Mouse (Mus musculus) B cell, adult 2 months (primary cell): ENCODE results near the gene Srebf1.

Source experiments
- DNase-seq, 2 experiments: peaks; one replicate each; pipeline ENCODE4 v3.0.0; 2022

Srebf1 gene

DNA sequence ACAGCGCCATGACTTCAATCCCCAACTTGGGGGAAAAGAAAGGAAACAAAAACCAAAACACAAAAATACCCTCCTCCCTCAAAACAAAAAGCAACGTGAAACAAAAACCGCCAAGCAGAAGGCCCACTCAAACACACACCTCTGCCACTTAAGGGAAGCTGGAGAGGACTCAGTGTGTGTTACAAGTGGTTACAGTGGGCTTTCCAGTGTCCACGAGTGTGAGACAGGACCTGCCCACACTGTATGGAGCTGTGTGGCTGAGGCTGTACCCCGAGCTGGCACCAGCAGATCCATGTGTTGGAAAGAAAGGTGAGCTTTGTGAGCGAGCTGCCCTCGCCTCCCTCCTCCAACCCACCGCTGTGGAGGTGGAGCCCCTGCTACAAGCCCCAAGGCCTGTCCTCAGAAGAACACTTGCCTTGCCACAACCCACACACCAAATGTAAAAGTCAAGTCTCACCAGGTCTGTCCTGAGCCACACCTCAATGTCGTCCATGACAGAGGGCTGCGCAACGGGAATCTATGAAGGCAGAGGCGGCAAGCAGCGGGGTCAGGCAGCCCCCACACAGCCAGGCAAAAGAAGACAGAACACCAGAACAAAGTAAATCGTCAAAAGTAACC, 10.2 kb upstream of the Srebf1 start:
- no peak for DNase-seq

DNA sequence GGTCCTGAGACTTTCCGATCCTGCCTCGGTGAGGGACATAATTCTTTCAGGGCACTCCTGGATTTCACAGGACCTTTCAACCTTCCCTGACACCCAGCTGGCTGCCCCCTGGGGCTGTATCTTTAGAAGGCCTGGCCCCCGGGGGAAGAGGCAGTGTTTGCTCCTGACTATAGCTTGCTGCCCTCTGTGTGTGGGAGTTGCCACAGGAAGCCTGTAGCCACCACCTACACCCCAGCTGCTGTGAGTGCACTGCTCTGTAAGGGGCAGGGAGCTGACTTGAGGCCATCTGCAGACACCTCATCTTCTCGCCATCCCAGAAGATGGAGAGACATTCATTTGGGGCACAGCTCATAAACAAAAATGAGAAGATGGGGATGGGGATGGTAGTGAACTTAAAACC, 9.6 kb upstream of the Srebf1 start:
- DNase-seq, result no peak

DNA sequence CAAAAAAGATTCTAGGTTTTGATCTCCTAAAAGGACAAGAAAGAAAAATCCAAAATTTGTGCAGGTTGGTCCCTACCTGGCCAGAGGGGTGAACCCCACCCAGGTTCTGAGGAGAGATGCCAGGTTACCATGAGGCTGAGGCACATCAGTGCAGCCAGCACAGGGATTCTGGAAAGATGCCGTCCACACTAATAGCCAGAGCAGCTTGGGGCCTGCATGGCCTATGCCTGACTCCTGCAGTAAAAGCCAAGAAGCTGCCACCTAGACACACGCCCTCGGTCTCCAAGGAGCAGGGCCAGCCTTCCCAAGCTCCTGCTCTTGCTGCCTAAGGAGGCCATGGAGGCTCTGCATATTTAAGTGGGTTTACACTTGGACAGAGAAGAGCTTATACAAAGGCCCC, 8.9 kb upstream of the Srebf1 start:
- DNase-seq, result no peak

DNA sequence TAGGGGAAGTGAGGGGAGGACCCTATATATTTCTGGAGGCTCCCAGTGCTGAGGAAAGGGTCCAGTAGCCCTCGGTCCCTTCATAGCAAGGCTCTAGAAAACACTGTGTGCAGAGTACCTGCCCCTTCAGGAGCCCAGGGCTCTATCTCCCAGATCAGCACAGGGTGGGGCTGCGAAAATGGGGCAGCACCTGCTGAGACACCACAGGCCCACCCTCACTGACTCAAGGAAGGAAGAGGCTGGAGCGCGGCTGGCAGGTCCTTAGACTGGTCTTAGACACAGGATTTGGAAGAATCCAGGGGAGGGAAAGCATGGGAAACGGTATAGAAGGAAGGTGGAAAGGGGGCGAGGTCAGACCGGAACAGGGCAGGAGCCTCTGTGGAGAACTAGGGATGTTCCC, 8.1 kb upstream of the Srebf1 start:
- DNase-seq, result no peak

DNA sequence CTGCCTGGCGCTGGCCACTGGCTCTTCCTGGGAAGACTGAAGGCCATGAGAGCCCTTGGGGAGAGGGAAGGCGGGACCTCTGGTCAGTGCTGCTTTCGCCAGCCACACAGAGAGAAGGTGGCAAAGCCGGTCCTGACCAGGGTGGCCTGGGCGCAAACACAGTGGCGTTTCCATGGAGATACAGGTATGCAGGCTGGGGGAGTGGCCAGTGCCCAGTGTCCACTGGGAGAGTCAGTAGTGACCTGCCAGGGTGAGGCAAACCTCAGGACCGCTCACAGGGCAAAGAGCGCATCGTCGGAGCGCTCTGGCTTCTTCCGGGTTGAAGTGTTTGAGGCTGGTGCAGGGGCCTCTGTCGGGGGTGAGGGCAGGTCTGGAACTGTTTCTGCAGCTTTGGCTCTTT, 7.4 kb upstream of the Srebf1 start:
- DNase-seq, result no peak

DNA sequence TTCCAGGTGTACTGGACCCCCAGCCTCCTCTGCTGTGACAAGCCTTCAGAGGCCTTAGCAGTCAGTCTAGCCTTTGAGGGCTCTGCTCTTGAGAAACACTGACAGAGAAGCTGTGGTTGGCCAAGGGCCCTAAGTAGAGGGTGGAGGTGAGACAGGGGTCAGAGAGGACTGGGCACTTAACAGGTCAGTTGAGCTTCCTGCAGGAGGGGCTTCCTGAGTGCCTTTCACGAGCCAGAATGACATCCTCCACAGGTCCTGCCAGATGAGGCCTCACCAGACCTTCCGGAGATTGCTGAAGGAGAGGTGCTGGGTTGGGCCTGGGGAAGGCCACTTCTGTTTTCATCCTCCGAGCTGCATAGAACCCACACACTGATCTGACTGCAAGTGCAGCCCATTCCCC, 6.1 kb upstream of the Srebf1 start:
- no peak for DNase-seq

DNA sequence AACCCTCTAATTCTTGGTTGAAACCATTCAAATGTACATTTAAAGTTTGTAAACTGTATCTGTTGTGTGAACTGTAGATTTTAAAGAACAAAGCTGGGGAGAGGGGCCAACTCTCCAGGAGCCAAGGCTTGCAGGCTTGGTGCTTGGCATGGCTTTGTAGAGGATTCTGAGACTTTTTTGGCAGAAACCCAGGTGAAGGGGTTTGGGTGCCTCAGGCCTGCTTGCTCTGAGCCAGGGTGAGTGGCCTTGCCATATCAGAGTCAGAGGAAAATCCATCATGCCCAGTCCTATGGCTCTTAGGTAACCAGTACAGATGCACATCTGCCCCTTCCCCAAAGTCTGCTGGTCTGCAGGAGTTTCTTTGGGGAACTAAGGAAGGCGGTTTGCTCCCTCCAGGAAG, 3.5 kb upstream of the Srebf1 start:
- no peak for DNase-seq

DNA sequence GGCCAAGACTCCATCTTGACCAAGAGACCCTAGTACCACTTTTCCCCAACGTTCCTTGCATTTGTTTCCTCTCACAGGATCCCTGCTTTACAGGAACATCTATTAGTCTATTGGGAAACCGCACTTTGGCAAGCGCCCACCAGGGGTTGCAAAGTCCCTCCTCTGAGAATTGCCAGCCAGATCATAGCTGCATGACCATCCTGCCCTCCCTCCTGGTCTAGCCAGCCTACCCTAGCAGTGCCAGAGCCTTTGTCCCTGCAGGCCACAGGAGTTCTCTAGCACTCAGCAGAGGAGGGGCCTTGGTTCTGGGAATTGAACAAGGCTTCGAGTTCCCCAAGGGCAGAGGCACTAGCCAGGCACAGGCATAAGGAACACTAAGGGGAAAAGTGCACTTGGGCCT, 2.3 kb upstream of the Srebf1 start:
- no peak for DNase-seq

DNA sequence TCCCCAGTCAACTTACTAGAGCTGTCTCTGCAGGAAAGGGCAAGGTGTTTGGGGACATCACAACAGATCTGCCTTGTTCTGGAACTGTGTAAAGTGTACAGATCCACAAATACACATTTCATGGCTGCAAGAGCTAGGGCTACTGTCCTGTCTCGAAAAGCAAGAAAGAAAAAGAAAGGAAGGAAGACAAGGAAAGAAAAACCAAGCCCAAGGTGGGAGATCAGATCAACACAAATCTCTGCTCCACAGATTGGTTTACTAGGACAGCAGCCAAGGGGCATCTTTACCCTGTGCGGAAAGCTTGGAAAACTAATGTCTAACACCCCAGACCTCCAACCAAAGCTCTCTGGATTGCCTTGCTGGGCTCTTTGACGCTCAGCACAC, 304 bp downstream of the Srebf1 start:
- DNase-seq, result peak in 1 of 2 experiments; percentile 15

DNA sequence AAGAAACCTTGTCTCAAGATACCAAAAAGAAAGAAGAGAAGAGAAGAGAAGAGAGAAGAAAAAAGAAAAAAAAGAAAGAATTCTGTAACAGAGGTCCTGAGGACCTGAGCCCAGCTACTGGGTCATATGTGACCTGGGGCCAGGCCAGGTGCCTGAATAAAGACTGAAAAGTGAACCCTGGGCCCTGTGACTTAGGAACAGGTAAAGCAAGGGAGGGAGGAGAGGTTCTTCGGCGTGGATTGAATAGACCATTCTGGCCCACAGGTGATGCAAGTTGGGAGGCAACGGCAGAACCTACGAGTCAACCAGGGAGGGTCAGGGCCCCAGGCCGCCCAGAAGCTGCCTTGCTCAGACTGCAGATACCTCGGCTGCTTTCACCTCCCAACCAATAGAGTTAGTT, 956 bp downstream of the Srebf1 start:
- DNase-seq, result no peak

DNA sequence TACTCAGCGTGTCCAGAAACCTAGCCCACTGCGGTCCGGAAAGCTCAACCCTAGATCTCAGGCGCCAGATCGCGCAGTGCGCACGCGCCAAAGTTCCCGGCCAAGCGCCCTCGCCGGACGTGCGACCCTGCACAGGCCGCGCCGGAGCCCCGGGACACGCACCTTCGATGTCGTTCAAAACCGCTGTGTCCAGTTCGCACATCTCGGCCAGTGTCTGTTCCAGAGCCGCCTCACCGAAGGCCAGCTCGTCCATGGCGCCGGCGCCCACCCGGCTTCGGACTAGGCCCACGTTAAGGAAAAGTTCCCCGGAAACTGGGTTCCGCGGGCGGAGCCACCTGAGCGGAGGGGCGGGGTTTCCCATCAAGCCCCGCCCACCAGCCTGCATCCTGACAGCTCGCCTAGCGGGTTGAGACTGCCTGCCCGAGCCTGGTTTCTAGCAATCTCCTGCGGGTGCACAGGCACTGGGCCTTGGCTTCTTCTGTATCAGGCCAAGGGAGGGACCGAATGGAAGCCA, 2.0 kb downstream of the Srebf1 start:
- DNase-seq, result peak; percentile 95 to 97

DNA sequence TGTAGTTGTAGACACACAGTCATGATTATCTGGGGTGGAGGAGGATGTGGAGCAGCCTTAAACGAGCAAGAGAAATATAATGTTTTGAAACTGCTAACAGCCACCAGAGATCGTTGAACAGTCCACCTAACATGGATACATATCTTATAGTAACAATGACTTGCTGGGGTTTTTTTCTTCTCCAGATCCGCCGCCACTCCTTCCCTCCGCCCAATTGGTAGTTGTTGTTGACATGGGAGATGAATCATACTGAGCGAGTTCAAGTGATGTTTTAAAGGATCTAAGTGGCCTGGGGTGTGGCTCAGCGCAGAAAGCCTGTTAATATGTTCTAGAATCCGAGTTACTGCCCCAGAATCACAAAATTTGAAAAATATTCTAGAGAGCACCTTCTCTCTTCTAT, 2.8 kb downstream of the Srebf1 start:
- no peak for DNase-seq

DNA sequence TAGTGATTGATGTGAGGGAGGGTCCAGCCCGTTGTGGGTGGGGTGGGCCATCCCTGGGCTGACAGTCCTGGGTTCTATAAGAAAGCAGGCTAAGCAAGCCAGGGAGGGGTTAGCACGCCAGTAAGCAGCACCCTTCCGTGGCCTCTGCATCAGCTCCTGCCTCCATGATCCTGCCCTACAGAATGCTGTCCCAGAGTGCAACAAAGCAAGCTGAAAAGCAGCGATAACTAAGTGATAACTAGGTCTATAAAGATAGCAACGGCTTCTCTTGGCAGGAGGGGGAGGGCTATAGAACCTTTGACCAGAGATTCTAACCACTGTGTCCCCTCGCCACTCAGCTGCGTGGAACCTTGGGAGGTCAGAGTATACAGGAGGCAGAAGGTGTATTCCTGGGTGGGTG, 4.9 kb downstream of the Srebf1 start:
- no peak for DNase-seq

DNA sequence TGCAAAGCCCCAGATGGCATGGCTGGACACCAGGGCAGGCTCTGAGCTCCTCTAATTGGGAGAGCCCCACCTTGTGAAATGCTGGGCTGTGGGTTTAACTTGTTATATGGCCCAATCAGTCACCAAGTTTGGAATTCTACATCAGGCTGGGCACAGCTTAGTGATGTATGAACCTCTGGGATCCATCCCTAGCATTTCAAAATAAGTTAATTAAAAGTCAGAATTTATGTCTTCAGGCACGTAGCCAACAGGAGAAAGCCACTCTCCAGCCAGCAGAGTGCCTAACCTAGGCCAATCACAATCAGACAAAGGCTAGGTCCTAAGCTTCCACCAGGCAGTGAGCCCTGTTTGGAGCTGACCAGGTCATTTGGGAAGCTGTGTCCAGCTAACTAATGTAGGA, 5.7 kb downstream of the Srebf1 start:
- no peak for DNase-seq

DNA sequence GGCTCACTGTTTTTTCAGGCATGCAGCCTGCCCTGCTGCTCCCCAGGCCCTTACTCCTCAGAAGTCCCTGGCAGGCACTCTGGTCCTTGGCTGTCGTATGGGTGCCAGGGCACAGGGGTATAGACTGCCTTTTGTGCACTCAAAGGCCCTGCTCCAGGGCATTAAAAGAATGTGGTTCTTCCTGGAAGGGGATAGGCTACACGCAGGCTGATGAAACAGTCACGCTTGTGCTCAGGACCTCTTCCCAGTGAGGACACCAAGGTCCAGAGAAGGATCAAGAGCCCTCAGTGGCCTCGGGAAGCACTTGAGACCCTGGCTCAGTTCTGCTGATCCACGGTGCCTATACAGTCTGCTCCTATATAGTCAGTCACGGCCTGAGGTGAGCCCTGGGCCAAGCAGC, 9.1 kb downstream of the Srebf1 start:
- no peak for DNase-seq

DNA sequence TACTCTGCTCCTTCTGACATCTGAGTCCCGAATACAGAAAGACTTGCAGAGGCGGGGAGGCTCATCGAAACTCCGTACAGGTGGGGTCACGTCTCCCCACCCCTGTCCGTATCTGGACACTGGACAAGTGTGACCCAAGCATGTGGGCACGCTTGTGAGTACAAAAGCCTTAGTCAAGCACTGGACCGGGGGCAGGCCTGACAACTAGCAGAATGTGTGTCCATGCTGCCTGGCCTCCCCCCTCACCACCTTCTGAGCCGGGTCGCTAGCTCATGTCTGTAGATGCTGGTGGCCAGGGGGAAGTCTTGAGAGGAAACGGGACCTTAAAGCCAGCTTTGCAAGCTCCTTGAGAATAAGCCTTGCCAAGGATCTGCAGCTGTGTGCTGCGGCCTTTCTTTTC, 10.6 kb downstream of the Srebf1 start:
- no peak for DNase-seq

DNA sequence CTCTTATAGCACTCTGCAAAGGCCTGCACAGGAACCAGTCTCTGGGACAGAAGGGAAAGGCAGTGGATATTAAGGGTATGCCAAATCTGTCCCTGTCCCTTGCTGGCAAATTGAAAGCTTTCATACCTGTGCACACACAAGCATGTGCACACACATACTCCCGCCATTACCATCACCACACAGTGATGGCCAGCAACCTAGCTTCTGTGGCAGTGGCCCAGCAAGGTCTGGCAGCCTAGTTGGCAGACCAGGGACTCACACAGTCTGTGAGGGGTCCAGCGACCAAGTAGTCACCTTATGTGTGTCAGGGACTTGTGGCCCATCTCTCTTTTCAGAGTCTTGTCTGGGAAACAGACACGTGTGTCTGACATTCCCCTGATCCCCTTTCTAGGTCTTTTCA, 11.2 kb downstream of the Srebf1 start:
- DNase-seq, result no peak

DNA sequence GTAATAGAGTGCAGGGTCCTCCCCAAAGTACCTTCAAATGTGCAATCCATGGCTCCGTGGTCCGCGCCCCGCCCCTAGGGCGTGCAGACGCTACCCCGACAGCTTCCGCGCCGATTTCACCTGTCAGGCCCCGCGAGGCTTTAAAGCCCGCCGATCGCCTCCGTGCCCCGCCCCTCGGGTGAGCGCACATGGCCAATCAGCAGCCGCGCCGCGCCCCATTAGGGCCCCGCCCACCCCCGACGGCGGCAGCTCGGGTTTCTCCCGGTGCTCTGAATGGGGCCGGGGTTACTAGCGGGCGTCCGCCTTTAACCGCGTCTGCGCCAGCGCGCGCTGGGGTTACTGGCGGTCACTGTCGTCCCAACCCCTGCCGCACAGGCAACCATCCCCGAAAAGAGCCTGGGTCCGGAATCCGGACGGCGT, 12.1 kb downstream of the Srebf1 start:
- peak; percentile 96 for DNase-seq

DNA sequence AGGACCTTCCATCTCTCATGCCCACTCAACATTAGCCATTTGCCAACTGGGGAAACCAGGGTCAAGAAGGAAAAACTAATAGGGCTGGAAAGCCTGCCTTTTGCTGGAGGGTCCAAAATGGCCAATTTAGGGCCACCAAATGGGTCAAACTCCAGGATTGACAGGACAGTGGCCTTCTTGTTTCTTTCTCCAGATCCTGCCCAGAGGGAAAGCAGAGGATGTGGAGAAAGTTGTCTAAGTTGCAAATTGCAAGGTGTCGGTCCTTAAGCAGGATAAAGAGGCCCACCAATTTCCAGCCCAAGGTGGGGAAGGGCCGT, 12.5 kb downstream of the Srebf1 start:
- DNase-seq, result no peak

DNA sequence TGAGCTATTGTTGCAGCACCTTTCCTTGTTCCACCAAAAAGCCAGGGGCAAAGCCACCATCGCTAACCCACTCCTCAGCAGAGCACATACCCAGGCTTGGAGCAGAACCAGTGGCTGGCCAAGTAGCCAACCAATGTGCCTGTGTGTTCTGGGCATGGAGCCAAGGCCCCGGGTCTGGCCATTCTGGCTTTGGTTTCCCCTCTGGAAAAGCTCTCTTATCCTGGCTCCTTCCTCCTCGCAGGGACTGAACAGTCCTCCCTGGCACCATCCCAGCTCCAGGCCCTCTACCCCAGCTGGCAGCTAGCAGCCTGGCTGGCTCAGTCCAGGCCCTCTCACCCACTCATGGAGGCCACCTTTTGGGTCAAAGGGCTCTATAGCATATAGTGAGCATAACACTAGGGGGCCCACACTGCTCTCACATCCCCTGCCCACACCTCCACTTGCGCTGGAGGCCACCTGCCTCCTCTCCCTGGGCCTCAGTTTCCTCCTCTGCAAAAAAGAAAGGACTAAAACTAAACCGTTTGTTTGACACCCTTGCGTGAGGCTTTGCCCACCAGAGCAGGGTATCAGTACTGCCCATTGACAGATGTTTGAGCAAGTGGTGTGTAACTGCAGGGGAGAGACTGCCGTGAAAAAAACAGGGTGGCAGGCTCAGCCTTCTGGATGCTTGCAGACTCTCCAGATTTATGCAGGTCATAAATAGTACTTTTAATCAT, 13.0 kb downstream of the Srebf1 start:
- no peak for DNase-seq

DNA sequence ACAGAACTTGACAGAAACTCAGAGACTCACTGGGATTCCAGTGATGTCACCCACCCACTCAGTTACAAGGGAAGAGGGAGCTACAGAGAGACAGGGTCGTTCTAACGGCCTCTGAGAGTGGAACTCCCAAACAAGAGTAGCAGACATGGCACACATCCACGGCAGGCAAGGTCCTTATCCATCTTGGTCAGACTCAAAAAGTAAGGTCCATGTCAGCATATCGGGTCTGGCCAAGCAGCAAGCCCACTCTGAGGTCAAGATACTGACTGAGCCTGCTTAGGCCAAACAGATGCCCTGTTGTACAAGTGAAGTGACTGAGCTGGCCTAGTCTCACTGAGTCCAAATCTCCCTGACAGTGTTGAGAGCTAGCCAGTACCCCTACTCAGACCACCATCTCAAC, 13.7 kb downstream of the Srebf1 start:
- no peak for DNase-seq

DNA sequence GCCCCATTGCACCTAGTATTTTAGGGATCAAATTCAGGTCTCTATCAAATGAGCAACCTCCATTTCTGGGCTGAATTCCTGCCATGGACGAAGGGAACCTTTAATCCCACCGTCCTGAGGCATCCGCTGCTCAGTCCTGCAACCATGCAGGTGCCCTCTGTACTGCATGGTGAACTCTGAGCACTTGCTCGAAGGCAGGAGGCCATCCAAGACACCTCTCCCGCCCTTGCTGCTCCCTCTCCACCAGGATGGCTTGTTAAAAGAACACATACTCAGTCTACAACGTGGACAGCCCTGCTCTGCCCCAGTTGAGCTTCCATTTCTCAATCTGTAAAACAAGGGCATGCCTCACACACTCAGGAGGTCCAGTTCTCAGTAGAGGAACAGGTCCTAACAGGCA, 14.2 kb downstream of the Srebf1 start:
- DNase-seq, result no peak

DNA sequence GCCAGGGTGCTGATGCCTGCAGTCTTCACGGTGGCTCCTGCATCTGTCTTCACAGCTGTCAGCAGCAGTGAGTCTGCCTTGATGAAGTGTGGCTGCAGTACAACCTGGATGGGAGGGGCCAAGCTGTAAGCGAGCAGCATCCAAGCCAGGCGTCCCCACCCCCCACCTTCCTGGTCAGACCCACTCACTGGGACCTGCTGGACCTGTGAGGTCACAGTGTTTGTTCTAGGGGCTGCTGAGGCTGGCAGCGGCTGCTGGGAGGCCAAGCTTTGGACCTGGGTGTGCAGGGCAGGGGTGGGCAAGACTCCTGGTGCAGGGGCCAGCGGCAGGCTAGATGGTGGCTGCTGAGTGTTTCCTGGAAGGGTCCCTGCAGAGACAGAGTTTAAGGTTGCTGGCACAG, 16.2 kb downstream of the Srebf1 start:
- no peak for DNase-seq

DNA sequence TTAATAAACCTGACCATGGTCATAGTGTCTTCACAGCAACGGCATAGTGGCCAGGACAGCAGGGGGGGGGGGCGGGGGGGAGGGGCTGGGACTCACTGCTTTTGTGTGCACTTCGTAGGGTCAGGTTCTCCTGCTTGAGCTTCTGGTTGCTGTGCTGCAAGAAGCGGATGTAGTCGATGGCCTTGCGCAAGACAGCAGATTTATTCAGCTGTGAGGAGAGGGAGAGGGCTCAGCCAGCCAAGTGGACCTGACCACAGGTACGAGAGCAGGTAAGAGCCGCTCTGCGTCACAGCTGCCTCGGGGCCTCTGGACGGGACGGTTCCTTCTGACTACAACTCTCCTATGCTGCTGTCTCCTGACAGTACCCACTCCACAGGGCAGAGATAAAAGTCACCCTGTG, 17.4 kb downstream of the Srebf1 start:
- DNase-seq, result no peak
